Mouse (Mus musculus): ENCODE results near the gene Phtf2.

GRCm38 (mm10) chr5:20720201-20720900 lies 161.6 kb downstream of the Phtf2 start:
- TF ChIP-seq CTCF (IDR thresholded peaks at IDR 0.05; ENCODE audit: low read depth) (no peak), EP300 (IDR thresholded peaks at IDR 0.05; ENCODE audit: low read depth) (no peak)

Data from heart, postnatal 0 days (tissue).